Mouse (Mus musculus) heart, adult 9 months (tissue): ENCODE results near the gene Siglech.
"Not testable (repeated sequence)": the region's sequence is repeated elsewhere in the genome, so short reads cannot be mapped to it uniquely, and the experiment has no call there.

Experiments
- DNase-seq, 2 experiments: peaks; one replicate each; pipeline ENCODE4 v3.0.0; 2022; ENCODE audit warnings: low spot score in 2 of 2

The Siglech gene

GRCm38 (mm10) chr7:55767926-55768325, at the start of gene Siglech:
Gene Siglech (plus strand): TSS chr7:55768178.
- DNase-seq: peak in 1 of 2 experiments; percentile 18

GRCm38 (mm10) chr7:55722673-55723072, 45.3 kb upstream of the Siglech start:
- no peak for DNase-seq

GRCm38 (mm10) chr7:55728903-55729302, 39.1 kb upstream of the Siglech start:
- DNase-seq: no peak

- no peak for DNase-seq
Observed at GRCm38 (mm10) chr7:55734483-55734882, 33.5 kb upstream of the Siglech start.

GRCm38 (mm10) chr7:55737125-55737912, 30.7 kb upstream of the Siglech start:
- DNase-seq: no peak

- no peak for DNase-seq
Observed at GRCm38 (mm10) chr7:55743614-55744267, 24.2 kb upstream of the Siglech start.

GRCm38 (mm10) chr7:55744566-55745220, 23.3 kb upstream of the Siglech start:
- peak in 1 of 2 experiments; percentile 26 for DNase-seq

- no peak for DNase-seq
Observed at GRCm38 (mm10) chr7:55750841-55751240, 17.1 kb upstream of the Siglech start.

GRCm38 (mm10) chr7:55759346-55759745, 8.6 kb upstream of the Siglech start:
- no peak for DNase-seq

- no peak for DNase-seq
Observed at GRCm38 (mm10) chr7:55780011-55780410, 12.0 kb downstream of the Siglech start.

- no peak for DNase-seq
Observed at GRCm38 (mm10) chr7:55782493-55782892, 14.5 kb downstream of the Siglech start.

GRCm38 (mm10) chr7:55784580-55784979, 16.6 kb downstream of the Siglech start:
- peak; percentile 28 to 69 for DNase-seq

GRCm38 (mm10) chr7:55790586-55790985, 22.6 kb downstream of the Siglech start:
- DNase-seq: not testable (repeated sequence)

GRCm38 (mm10) chr7:55792280-55792679, 24.3 kb downstream of the Siglech start:
- DNase-seq: no peak

GRCm38 (mm10) chr7:55793236-55793951, 25.4 kb downstream of the Siglech start:
- no peak for DNase-seq

GRCm38 (mm10) chr7:55793952-55794603, 26.1 kb downstream of the Siglech start, which contains the start of gene Tubgcp5:
Gene Tubgcp5 (plus strand): TSS chr7:55794154.
- peak; percentile 96 to 97 for DNase-seq

GRCm38 (mm10) chr7:55799981-55800380, 32.0 kb downstream of the Siglech start:
- DNase-seq: no peak

- DNase-seq: no peak
Observed at GRCm38 (mm10) chr7:55809967-55810366, 42.0 kb downstream of the Siglech start.

GRCm38 (mm10) chr7:55824468-55824867, 56.5 kb downstream of the Siglech start:
- DNase-seq: no peak

GRCm38 (mm10) chr7:55827551-55827950, 59.6 kb downstream of the Siglech start:
- DNase-seq: no peak
